Mouse (Mus musculus) testis, adult 2 months (tissue): ENCODE measurements at regions not wholly inside any gene's neighbourhood (a gene's known extent, or its start where the extent isn't known, plus 50 kb on each side); places are given as distances from the start of the nearest gene placed in this dataset.

Experiments used
- CTCF ChIP-seq: fragments of 200-500 bp; IDR thresholded peaks from 2 replicates; pipeline ENCODE4 v1.5.1; 2012; ENCODE audit warnings: low read depth, mild to moderate bottlenecking, inconsistent platforms, low read length, moderate library complexity; ENCODE audit not compliant: control insufficient read depth, insufficient read depth, insufficient replicate concordance
- POLR2A ChIP-seq: fragments of 200-500 bp; IDR thresholded peaks from 2 replicates; pipeline ENCODE4 v1.6.1; 2012; ENCODE audit warnings: low read depth, mild to moderate bottlenecking, inconsistent platforms, low read length, moderate library complexity; ENCODE audit not compliant: control insufficient read depth

- TF ChIP-seq POLR2A (no peak), CTCF (peak; percentile 77; the same call in 1 of the 2 replicates)
Observed at GRCm38 (mm10) chr7:135768592-135768991, 52.4 kb upstream of the Mki67 start.
